Mouse (Mus musculus) CH12.LX (cell line): ENCODE measurements around the gene Mgat5.

Experiments
- CTCF ChIP-seq, 2 experiments: IDR thresholded peaks in 1 of 2; conservative IDR thresholded peaks in 1 of 2; 2 replicates each; pipeline ENCODE4 v1.5.1; 2011 to 2012; ENCODE audit warnings: low read depth in 2 of 2, low read length in 2 of 2, improper control_type of control experiment in 1 of 2, inconsistent platforms in 1 of 2, mild to moderate bottlenecking in 1 of 2, moderate library complexity in 1 of 2
- ELF1 ChIP-seq: IDR thresholded peaks from 2 replicates; pipeline ENCODE4 v1.6.1; 2014; ENCODE audit warnings: low read depth, mild to moderate bottlenecking, inconsistent platforms, low read length, improper control_type of control experiment
- KAT2A ChIP-seq: IDR thresholded peaks from 2 replicates; pipeline ENCODE4 v1.6.1; 2012; ENCODE audit warnings: low read length, improper control_type of control experiment, inconsistent platforms; ENCODE audit not compliant: insufficient replicate concordance
- ZMIZ1 ChIP-seq: IDR thresholded peaks from 2 replicates; pipeline ENCODE4 v1.6.1; 2012; ENCODE audit warnings: low read depth, mild to moderate bottlenecking, inconsistent platforms, low read length, improper control_type of control experiment

GRCm38 (mm10) chr1:127257005-127257404 is 52.2 kb downstream of the Mgat5 start:
- TF ChIP-seq KAT2A: no peak
- TF ChIP-seq CTCF (conservative IDR thresholded peaks at IDR 0.05 in 1 of 2, IDR thresholded peaks at IDR 0.05 in 1 of 2; ENCODE audit: low read depth in 2 of 2, low read length in 2 of 2): no peak
- TF ChIP-seq ELF1: no peak
- no peak for TF ChIP-seq ZMIZ1
